Mouse (Mus musculus) midbrain, embryonic 14.5 days (tissue): ENCODE data around the gene Myod1. TPM values are rescaled to one million over a fixed set of nuclear protein-coding genes. Genes with fewer than 3 reads are reported as not detected.

ENCODE experiments used
- ATAC-seq: fragments of 200-750 bp; cut with Nextera tagmentation; 2 replicates; pipeline ENCODE4 v1.8.0; 2017; ENCODE audit warnings: moderate number of reproducible peaks, moderate library complexity; ENCODE audit not compliant: low FRiP score, low TSS enrichment
- DNase-seq: peaks from one replicate; pipeline ENCODE4 v3.0.0-alpha.2; 2015
- H3K27ac ChIP-seq: fragments of 300-500 bp; sonication (generic); replicated peaks from 2 replicates; pipeline ENCODE4 v1.5.1; 2014; ENCODE audit warnings: mild to moderate bottlenecking, low read depth, low read length, moderate library complexity
- H3K27me3 ChIP-seq: fragments of 300-500 bp; sonication (generic); 2 replicates; pipeline ENCODE4 v1.6.1; 2014; ENCODE audit warnings: low read length, control low read depth, mixed read lengths; ENCODE audit not compliant: control insufficient read depth, insufficient read depth
- H3K36me3 ChIP-seq: fragments of 300-500 bp; sonication (generic); 2 replicates; pipeline ENCODE4 v1.6.1; 2014; ENCODE audit warnings: low read length, control low read depth; ENCODE audit not compliant: control insufficient read depth, insufficient read depth
- H3K4me1 ChIP-seq: fragments of 300-500 bp; sonication (generic); 2 replicates; pipeline ENCODE4 v1.6.1; 2014; ENCODE audit warnings: mild to moderate bottlenecking, antibody characterized with exemption, low read length, control low read depth; ENCODE audit not compliant: control insufficient read depth, insufficient read depth
- H3K4me2 ChIP-seq: fragments of 300-500 bp; sonication (generic); 2 replicates; pipeline ENCODE4 v1.6.1; 2014; ENCODE audit warnings: mild to moderate bottlenecking, low read length, moderate library complexity
- H3K4me3 ChIP-seq: fragments of 300-500 bp; sonication (generic); replicated peaks from 2 replicates; pipeline ENCODE4 v1.5.1; 2014; ENCODE audit warnings: low read depth, low read length
- H3K9ac ChIP-seq: fragments of 300-500 bp; sonication (generic); replicated peaks from 2 replicates; pipeline ENCODE4 v1.6.1; 2014; ENCODE audit warnings: mild to moderate bottlenecking, low read length, moderate library complexity
- H3K9me3 ChIP-seq: fragments of 300-500 bp; sonication (generic); 2 replicates; pipeline ENCODE4 v1.6.1; 2016; ENCODE audit warnings: low read length, control low read depth, mixed read lengths; ENCODE audit not compliant: control insufficient read depth
- WGBS: fragments of 180-500 bp; shearing (Covaris S2); extraction: QIAGEN DNeasy Blood & Tissue Kit; methylation state at CpG from one replicate; pipeline ENCODE4 v1.1.7; 2014; 5-methylcytosine and 5-hydroxymethylcytosine counted together
- polyA plus RNA-seq: library from polyadenylated mRNA; unstranded; fragments of >200 nt; fragmentation: Nextera tagmentation; extraction: Ambion mirVana; gene quantifications from 2 replicates; pipeline ENCODE4 v1.2.1, GENCODE M21; 2014

Gene Myod1
- polyA plus RNA-seq, 1 experiment from 2014 or later, result not detected

- no peak overlapping the region for H3K4me2 ChIP-seq
- peaks cover 45% of the 10 kb centered on the region for H3K27me3 ChIP-seq
- H3K4me1 ChIP-seq, result 0 out of 2 replicates have a peak, but pooled peaks cover 8% of the 10 kb centered on the region
- H3K27ac ChIP-seq, result no peak overlapping the region
- H3K9me3 ChIP-seq, result no peaks in the 10 kb centered on the region
- WGBS, result 7% methylated on average over 16 of the region's 16 CpGs
- H3K9ac ChIP-seq, result no peak overlapping the region
- ATAC-seq (no peak), DNase-seq (peak; percentile 77)
- no peak overlapping the region for H3K4me3 ChIP-seq
- no peaks in the 10 kb centered on the region for H3K36me3 ChIP-seq
Observed at GRCm38 (mm10) chr7:46378983-46379382, 2.7 kb downstream of the Myod1 start.

GRCm38 (mm10) chr7:46380625-46381024 is 4.4 kb downstream of the Myod1 start:
- DNase-seq, result peak; percentile 32
- Histone ChIP-seq H3K27me3 (peaks cover 34% of the 10 kb centered on the region), H3K9me3 (no peaks in the 10 kb centered on the region), H3K27ac (no peak overlapping the region), H3K4me2 (no peak overlapping the region), H3K4me3 (no peak overlapping the region), H3K36me3 (no peaks in the 10 kb centered on the region), H3K4me1 (0 out of 2 replicates have a peak, but pooled peaks cover 8% of the 10 kb centered on the region), H3K9ac (no peak overlapping the region)
- ATAC-seq, result no peak
- WGBS, result 69% methylated on average over 9 of the region's 9 CpGs

GRCm38 (mm10) chr7:46387430-46387829 is 11.2 kb downstream of the Myod1 start:
- H3K9ac ChIP-seq, result no peak overlapping the region
- no peak overlapping the region for H3K4me3 ChIP-seq
- H3K36me3 ChIP-seq, result no peaks in the 10 kb centered on the region
- H3K9me3 ChIP-seq, result no peaks in the 10 kb centered on the region
- H3K4me1 ChIP-seq, result no peaks in the 10 kb centered on the region
- H3K27me3 ChIP-seq, result no peaks in the 10 kb centered on the region
- no peak overlapping the region for H3K4me2 ChIP-seq
- ATAC-seq (no peak), DNase-seq (no peak)
- WGBS, result 87% methylated on average over 3 of the region's 3 CpGs
- H3K27ac ChIP-seq, result no peak overlapping the region

- 81% methylated on average over 10 of the region's 10 CpGs for WGBS
- Histone ChIP-seq H3K9me3 (no peaks in the 10 kb centered on the region), H3K4me1 (no peaks in the 10 kb centered on the region), H3K36me3 (no peaks in the 10 kb centered on the region), H3K4me2 (no peak overlapping the region), H3K4me3 (no peak overlapping the region), H3K27me3 (peaks cover 9% of the 10 kb centered on the region), H3K9ac (no peak overlapping the region), H3K27ac (no peak overlapping the region)
- ATAC-seq (no peak), DNase-seq (no peak)
Observed at GRCm38 (mm10) chr7:46389456-46390085, 13.3 kb downstream of the Myod1 start.

- Histone ChIP-seq H3K4me1 (no peaks in the 10 kb centered on the region), H3K27ac (no peak overlapping the region), H3K9me3 (no peaks in the 10 kb centered on the region), H3K9ac (no peak overlapping the region), H3K4me3 (no peak overlapping the region), H3K36me3 (no peaks in the 10 kb centered on the region), H3K27me3 (peaks cover 15% of the 10 kb centered on the region), H3K4me2 (no peak overlapping the region)
- ATAC-seq, result no peak
- WGBS, result 66% methylated on average over 4 of the region's 4 CpGs
- DNase-seq, result no peak
Observed at GRCm38 (mm10) chr7:46390226-46390625, 14.0 kb downstream of the Myod1 start.

- WGBS, result 72% methylated on average over 5 of the region's 5 CpGs
- no peaks in the 10 kb centered on the region for H3K9me3 ChIP-seq
- H3K27ac ChIP-seq, result no peak overlapping the region
- no peak for ATAC-seq
- H3K9ac ChIP-seq, result no peak overlapping the region
- no peak overlapping the region for H3K4me3 ChIP-seq
- DNase-seq, result no peak
- no peaks in the 10 kb centered on the region for H3K4me1 ChIP-seq
- no peaks in the 10 kb centered on the region for H3K36me3 ChIP-seq
- H3K4me2 ChIP-seq, result no peak overlapping the region
- H3K27me3 ChIP-seq, result peaks cover 21% of the 10 kb centered on the region
Observed at GRCm38 (mm10) chr7:46391701-46392100, 15.4 kb downstream of the Myod1 start.

GRCm38 (mm10) chr7:46393116-46393515 is 16.8 kb downstream of the Myod1 start:
- H3K4me2 ChIP-seq, result no peak overlapping the region
- DNase-seq, result peak; percentile 93
- no peaks in the 10 kb centered on the region for H3K36me3 ChIP-seq
- no peak overlapping the region for H3K27ac ChIP-seq
- H3K4me3 ChIP-seq, result no peak overlapping the region
- peak; percentile 35 for ATAC-seq
- no peak overlapping the region for H3K9ac ChIP-seq
- H3K4me1 ChIP-seq, result peaks cover 4% of the 10 kb centered on the region; the same call in 1 of the 2 replicates
- H3K9me3 ChIP-seq, result no peaks in the 10 kb centered on the region
- 2% methylated on average over 2 of the region's 2 CpGs for WGBS
- peaks cover 26% of the 10 kb centered on the region for H3K27me3 ChIP-seq

GRCm38 (mm10) chr7:46393718-46394511 is 17.6 kb downstream of the Myod1 start:
- Histone ChIP-seq H3K4me2 (no peak overlapping the region), H3K27me3 (peaks cover 34% of the 10 kb centered on the region), H3K27ac (no peak overlapping the region), H3K4me3 (no peak overlapping the region), H3K9ac (no peak overlapping the region), H3K4me1 (peaks cover 12% of the 10 kb centered on the region), H3K9me3 (no peaks in the 10 kb centered on the region), H3K36me3 (no peaks in the 10 kb centered on the region)
- DNase-seq (no peak), ATAC-seq (no peak)
- 51% methylated on average over 12 of the region's 12 CpGs for WGBS

- ATAC-seq (no peak), DNase-seq (no peak)
- Histone ChIP-seq H3K27me3 (peaks cover 36% of the 10 kb centered on the region), H3K27ac (no peak overlapping the region), H3K4me1 (peaks cover 22% of the 10 kb centered on the region), H3K4me3 (no peak overlapping the region), H3K9me3 (no peaks in the 10 kb centered on the region), H3K9ac (no peak overlapping the region), H3K4me2 (no peak overlapping the region), H3K36me3 (no peaks in the 10 kb centered on the region)
- WGBS, result 61% methylated on average over 4 of the region's 4 CpGs
Observed at GRCm38 (mm10) chr7:46394933-46395332, 18.7 kb downstream of the Myod1 start.
